Mouse (Mus musculus) ES-E14 (cell line): ENCODE results near the gene Psmd8. TPM values are rescaled to one million over a fixed set of nuclear protein-coding genes. Genes with fewer than 3 reads are reported as not detected.

Experiments
- DNase-seq: peaks from one replicate; pipeline ENCODE4 v3.0.0-alpha.2; 2013; ENCODE audit warnings: low read depth, low spot score
- H3K27ac ChIP-seq: 2 replicates; pipeline ENCODE4 v1.5.1; 2012; ENCODE audit warnings: low read depth, mild to moderate bottlenecking, low read length, moderate library complexity, mixed read lengths; ENCODE audit not compliant: poor library complexity, insufficient read depth, severe bottlenecking
- H3K36me3 ChIP-seq: 2 replicates; pipeline ENCODE4 v1.6.1; 2012; ENCODE audit warnings: mild to moderate bottlenecking, low read length, moderate library complexity, mixed read lengths; ENCODE audit not compliant: control insufficient read depth, poor library complexity, insufficient read depth, severe bottlenecking
- H3K4me1 ChIP-seq, 2 experiments: fragments of 150-350 bp in 1 of 2; sonication (generic) in 1 of 2; 2 replicates each; pipeline ENCODE4 v1.6.1; 2012; ENCODE audit warnings: low read length in 2 of 2, mild to moderate bottlenecking in 1 of 2, mixed read lengths in 1 of 2; ENCODE audit not compliant: control insufficient read depth in 2 of 2, insufficient read depth in 2 of 2, poor library complexity in 1 of 2
- H3K4me3 ChIP-seq, 2 experiments: fragments of 150-350 bp in 1 of 2; sonication (generic) in 1 of 2; 2 replicates each; pipeline ENCODE4 v1.5.1; 2012; ENCODE audit warnings: low read length in 2 of 2, low read depth in 1 of 2, mild to moderate bottlenecking in 1 of 2, mixed read lengths in 1 of 2; ENCODE audit not compliant: insufficient read depth in 1 of 2, poor library complexity in 1 of 2, severe bottlenecking in 1 of 2
- H3K9ac ChIP-seq: 2 replicates; pipeline ENCODE4 v1.6.1; 2012; ENCODE audit warnings: low read depth, mild to moderate bottlenecking, low read length, mixed read lengths; ENCODE audit not compliant: poor library complexity, insufficient read depth, severe bottlenecking
- H3K9me3 ChIP-seq: fragments of 150-350 bp; sonication (generic); 2 replicates; pipeline ENCODE4 v1.6.1; 2012; ENCODE audit warnings: low read depth, mild to moderate bottlenecking, low read length; ENCODE audit not compliant: control insufficient read depth, insufficient read depth
- CHD2 ChIP-seq: IDR thresholded peaks from 2 replicates; pipeline ENCODE4 v1.6.1; 2014; ENCODE audit warnings: mild to moderate bottlenecking, low read depth, low read length, inconsistent platforms
- HCFC1 ChIP-seq: IDR thresholded peaks from 2 replicates; pipeline ENCODE4 v1.6.1; 2012; ENCODE audit warnings: low read length, inconsistent platforms, borderline replicate concordance; ENCODE audit not compliant: insufficient read depth
- MAFK ChIP-seq: IDR thresholded peaks from 2 replicates; pipeline ENCODE4 v1.6.1; 2014; ENCODE audit warnings: mild to moderate bottlenecking, low read depth, low read length, inconsistent platforms; ENCODE audit not compliant: insufficient read depth
- ZC3H11A ChIP-seq: IDR thresholded peaks from 2 replicates; pipeline ENCODE4 v1.6.1; 2012; ENCODE audit warnings: low read depth, mild to moderate bottlenecking, inconsistent platforms, low read length, borderline replicate concordance
- ZNF384 ChIP-seq: IDR thresholded peaks from 2 replicates; pipeline ENCODE4 v1.6.1; 2012; ENCODE audit warnings: low read depth, low read length, inconsistent platforms
- in situ Hi-C, 2 experiments: fragments of 600-800 bp; cut with MboI; formaldehyde crosslinking; loops; one replicate each; pipeline ENCODE4 v1.15.1; 2025; ENCODE audit warnings: low sequenced_read_pairs in 2 of 2, inconsistent platforms in 1 of 2; ENCODE audit not compliant: unreplicated experiment in 2 of 2
- total RNA-seq: library from RNA; depleted of rRNA; stranded (reverse); fragments of 300-350 nt; gene quantifications from 2 replicates; pipeline ENCODE4 v1.2.3, GENCODE M21; 2012; rRNA removed

Gene Psmd8
- total RNA-seq, 1 experiment: 211 TPM

- Histone ChIP-seq H3K9ac (no peak overlapping the region), H3K4me1 (peaks cover 4 to 14% of the 10 kb centered on the region in 2 experiments), H3K27ac (no peak overlapping the region), H3K9me3 (no peaks in the 10 kb centered on the region), H3K4me3 (no peak overlapping the region), H3K36me3 (no peaks in the 10 kb centered on the region)
- in situ Hi-C loops: no loop called here
- no peak for TF ChIP-seq ZNF384
- no peak for TF ChIP-seq ZC3H11A
- no peak for TF ChIP-seq CHD2
- TF ChIP-seq HCFC1: no peak
- no peak for TF ChIP-seq MAFK
- no peak for DNase-seq
Observed at GRCm38 (mm10) chr7:29128725-29129124, 51.8 kb downstream of the Psmd8 start.

- in situ Hi-C loops: no loop called here
- Histone ChIP-seq H3K4me3 (no peak overlapping the region), H3K36me3 (no peaks in the 10 kb centered on the region), H3K27ac (peak overlapping the region; percentile 28; the same call in 1 of the 2 replicates), H3K4me1 (peaks cover 7 to 18% of the 10 kb centered on the region in 2 experiments), H3K9me3 (no peaks in the 10 kb centered on the region), H3K9ac (no peak overlapping the region)
- DNase-seq: peak; percentile 81
- peak; percentile 52; the same call in 1 of the 2 replicates for TF ChIP-seq ZC3H11A
- TF ChIP-seq ZNF384: no peak
- TF ChIP-seq HCFC1: no peak
- no peak for TF ChIP-seq CHD2
- peak; percentile 69; the same call in 1 of the 2 replicates for TF ChIP-seq MAFK
Observed at GRCm38 (mm10) chr7:29126173-29126915, 54.2 kb downstream of the Psmd8 start.

DNA sequence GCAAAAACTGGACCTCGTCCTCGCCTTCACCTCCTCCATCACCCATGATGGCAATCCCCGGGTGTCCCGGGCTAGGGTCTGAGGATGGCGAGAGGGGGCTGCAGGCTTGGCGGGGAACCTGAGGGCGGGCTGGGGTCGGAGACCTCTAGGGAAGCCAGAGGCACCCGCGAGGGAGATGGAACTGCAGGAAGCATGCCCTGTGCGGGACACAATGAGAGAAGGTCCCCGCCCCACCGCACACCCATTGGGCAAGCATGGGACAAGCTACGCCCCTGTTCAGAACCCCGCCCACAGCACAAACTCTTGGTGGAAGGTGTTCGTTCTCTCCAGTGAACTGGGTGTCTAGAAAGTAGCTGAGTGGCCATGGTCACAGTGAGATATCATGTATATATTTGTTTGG is 55.5 kb downstream of the Psmd8 start, which contains the start of gene Ryr1:
TSS of gene Ryr1 (minus strand) at position 210 of the 400 bp plus-strand sequence.
- no peaks in the 10 kb centered on the region for H3K36me3 ChIP-seq
- H3K4me1 ChIP-seq: peaks cover 7 to 18% of the 10 kb centered on the region in 2 experiments
- H3K9ac ChIP-seq: peak within 1 kb of the TSS; percentile 63; the same call in 1 of the 2 replicates
- H3K27ac ChIP-seq: peak within 1 kb of the TSS; percentile 28; the same call in 1 of the 2 replicates
- H3K9me3 ChIP-seq: no peaks in the 10 kb centered on the region
- in situ Hi-C loops: no loop called here
- DNase-seq: peak; percentile 87
- no peak for TF ChIP-seq ZC3H11A
- no peak for TF ChIP-seq HCFC1
- no peak for TF ChIP-seq CHD2
- H3K4me3 ChIP-seq: peak within 1 kb of the TSS; percentile 65 to 90

Other genes starting within 250 kb of the Psmd8 start
- 566 and 627 TPM in 2 replicates for gene Actn4, start 218.4 kb downstream of the Psmd8 start, total RNA-seq
- 474 and 500 TPM in 2 replicates for gene Eif3k, start 198.8 kb downstream of the Psmd8 start, total RNA-seq
- 14.8 and 15.6 TPM in 2 replicates for gene Map4k1, start 198.7 kb downstream of the Psmd8 start, total RNA-seq
- 5.1 and 8.5 TPM in 2 replicates for gene Ryr1, start 55.5 kb downstream of the Psmd8 start, total RNA-seq
- 5.6 and 5.9 TPM in 2 replicates for gene Rasgrp4, start 45.9 kb downstream of the Psmd8 start, total RNA-seq
- gene Fam98c, start 24.5 kb downstream of the Psmd8 start, total RNA-seq: 20.8 and 42.5 TPM in 2 replicates
- 0.67 and 1.2 TPM in 2 replicates for gene Ggn, start 10.5 kb downstream of the Psmd8 start, total RNA-seq
- 5.1 and 6.2 TPM in 2 replicates for gene Spred3, start 10.3 kb downstream of the Psmd8 start, total RNA-seq
- 2.1 and 2.9 TPM in 2 replicates for gene Catsperg1, start 33.3 kb upstream of the Psmd8 start, total RNA-seq
- 6.2 and 8.5 TPM in 2 replicates for gene Kcnk6, start 51.8 kb upstream of the Psmd8 start, total RNA-seq
- gene Yif1b, start 57.6 kb upstream of the Psmd8 start, total RNA-seq: 201 and 296 TPM in 2 replicates
- gene 2200002D01Rik, start 67.8 kb upstream of the Psmd8 start, total RNA-seq: 19.9 and 20.0 TPM in 2 replicates
- 202 and 424 TPM in 2 replicates for gene Spint2, start 101.2 kb upstream of the Psmd8 start, total RNA-seq
- gene Ppp1r14a, start 108.6 kb upstream of the Psmd8 start, total RNA-seq: 10.6 and 11.2 TPM in 2 replicates
- 18.0 and 20.0 TPM in 2 replicates for gene Dpf1, start 123.2 kb upstream of the Psmd8 start, total RNA-seq